Mouse (Mus musculus) layer of hippocampus, postnatal 36 days (tissue): ENCODE results near the gene Igfbpl1. TPM values are rescaled to one million over a fixed set of nuclear protein-coding genes. Genes with fewer than 3 reads are reported as not detected.
A peak's percentile ranks its signal among the peaks of the same experiment; 100 is the strongest.

Experiments
- DNase-seq, 2 experiments: peaks; one replicate each; pipeline ENCODE4 v3.0.0; 2022
- total RNA-seq, 2 experiments: library from RNA; stranded (reverse); gene quantifications; 2 replicates each; pipeline ENCODE4 v1.2.3; 2021

The Igfbpl1 gene
- total RNA-seq, 2 experiments from 2014 or later = 6.6 TPM

- DNase-seq = no peak
Observed at GRCm38 (mm10) chr4:45821995-45822394, 4.7 kb downstream of the Igfbpl1 start.

GRCm38 (mm10) chr4:45820074-45820830, 6.5 kb downstream of the Igfbpl1 start:
- DNase-seq = peak; percentile 57 to 69

- DNase-seq = peak in 1 of 2 experiments; percentile 37
Observed at GRCm38 (mm10) chr4:45819208-45819931, 7.4 kb downstream of the Igfbpl1 start.

- no peak for DNase-seq
Observed at GRCm38 (mm10) chr4:45818814-45819207, 7.9 kb downstream of the Igfbpl1 start.

GRCm38 (mm10) chr4:45815542-45815941, 11.2 kb downstream of the Igfbpl1 start:
- peak; percentile 37 to 45 for DNase-seq

GRCm38 (mm10) chr4:45811250-45811649, 15.5 kb downstream of the Igfbpl1 start:
- DNase-seq = no peak

GRCm38 (mm10) chr4:45808034-45808433, 18.7 kb downstream of the Igfbpl1 start:
- DNase-seq = no peak

GRCm38 (mm10) chr4:45802900-45803299, 23.8 kb downstream of the Igfbpl1 start:
- no peak for DNase-seq

- no peak for DNase-seq
Observed at GRCm38 (mm10) chr4:45799956-45800537, 26.7 kb downstream of the Igfbpl1 start.

- peak; percentile 64 to 75 for DNase-seq
Observed at GRCm38 (mm10) chr4:45798964-45799363, 27.8 kb downstream of the Igfbpl1 start, which contains the start of gene Aldh1b1. TSS of gene Aldh1b1 (plus strand) at chr4:45799022.

- no peak for DNase-seq
Observed at GRCm38 (mm10) chr4:45796760-45797159, 30.0 kb downstream of the Igfbpl1 start.

- DNase-seq = no peak
Observed at GRCm38 (mm10) chr4:45795191-45795811, 31.4 kb downstream of the Igfbpl1 start.

- DNase-seq = no peak
Observed at GRCm38 (mm10) chr4:45790018-45790417, 36.7 kb downstream of the Igfbpl1 start.

GRCm38 (mm10) chr4:45789263-45789958, 37.3 kb downstream of the Igfbpl1 start:
- DNase-seq = peak; percentile 33 to 36

- DNase-seq = no peak
Observed at GRCm38 (mm10) chr4:45788446-45789081, 38.2 kb downstream of the Igfbpl1 start.

- DNase-seq = no peak
Observed at GRCm38 (mm10) chr4:45786674-45787073, 40.0 kb downstream of the Igfbpl1 start.

- no peak for DNase-seq
Observed at GRCm38 (mm10) chr4:45785959-45786358, 40.8 kb downstream of the Igfbpl1 start.

GRCm38 (mm10) chr4:45783671-45784070, 43.1 kb downstream of the Igfbpl1 start:
- no peak for DNase-seq

- DNase-seq = peak in 1 of 2 experiments; percentile 35
Observed at GRCm38 (mm10) chr4:45771619-45772018, 55.1 kb downstream of the Igfbpl1 start.

GRCm38 (mm10) chr4:45771173-45771572, 55.5 kb downstream of the Igfbpl1 start:
- no peak for DNase-seq

- no peak for DNase-seq
Observed at GRCm38 (mm10) chr4:45770638-45771033, 56.1 kb downstream of the Igfbpl1 start.
